ENCODE assay signal across 15 mouse cellular contexts in genomic region chr3:66698083-66698482, GRCm38 (mm10).
A peak's percentile ranks its signal among the peaks of the same experiment; 100 is the strongest.
DNase-seq lines count a peak whose midpoint lies in the region; ATAC-seq lines count a peak whose summit lies in the region.
"Had no signal": no experiment of that assay in that cellular context is flagged by ENCODE, and none has a peak within 500 bp of the region (broad histone marks: within the 10 kb centered on the region; RNA-seq: fewer than 3 reads in every experiment).

No protein-coding gene starts in this region.

- intact Hi-C loops in heart, postnatal 10 days (cut with DNase I): no loop called here

- ATAC-seq in frontal cortex, adult (ENCODE audit: low TSS enrichment): peak; percentile 99

- DNase-seq in frontal cortex, postnatal 25 days (ENCODE audit: low spot score in 2 of 2): no peak
- DNase-seq in heart, postnatal 10 days: peak; percentile 12 to 21
- no peak for DNase-seq in heart, adult 11 months
- peak; percentile 11 to 16 for DNase-seq in right cerebral cortex, adult 2 months (ENCODE audit: low spot score in 2 of 2)
- DNase-seq in right cerebral cortex, postnatal 25 days: no peak
- peak; percentile 59 for DNase-seq in telencephalon, adult 2 months (ENCODE audit: low read depth, low spot score)
- no peak for DNase-seq in thymus, postnatal 10 days (ENCODE audit: low spot score in 2 of 2)
- DNase-seq: adrenal gland, postnatal 36 days; cerebellum, adult 18-20 months; cerebellum, postnatal 25 days; embryo, embryonic 11 days; kidney, adult 11 months; lung, postnatal 4 days; spleen, adult 18-20 months had no signal

Comparison
In these comparisons a context has a peak if more than half of its experiments do, and no peak if none do; other contexts are left out.
1. DNase-seq: peak in heart, postnatal 10 days (2 of 2), right cerebral cortex, adult 2 months (2 of 2) and telencephalon, adult 2 months (single experiment); none in frontal cortex, postnatal 25 days (0 of 2), heart, adult 11 months (single experiment), right cerebral cortex, postnatal 25 days (single experiment) and thymus, postnatal 10 days (0 of 2).